Mouse (Mus musculus) lung, adult 18-20 months (tissue): ENCODE results near the gene Chpt1.
"Not testable (repeated sequence)": the region's sequence is repeated elsewhere in the genome, so short reads cannot be mapped to it uniquely, and the experiment has no call there.

ENCODE experiments used
- DNase-seq, 2 experiments: peaks; one replicate each; pipeline ENCODE4 v3.0.0; 2022; ENCODE audit warnings: mixed read lengths in 2 of 2

Chpt1 gene

GRCm38 (mm10) chr10:88503421-88504314, at the start of gene Chpt1:
Gene Chpt1 (minus strand): TSS chr10:88504073.
- peak; percentile 87 to 89 for DNase-seq

- no peak for DNase-seq
Observed at GRCm38 (mm10) chr10:88552738-88553137, 48.9 kb upstream of the Chpt1 start.

- no peak for DNase-seq
Observed at GRCm38 (mm10) chr10:88550225-88550624, 46.4 kb upstream of the Chpt1 start.

GRCm38 (mm10) chr10:88547635-88548034, 43.8 kb upstream of the Chpt1 start:
- no peak for DNase-seq

GRCm38 (mm10) chr10:88530631-88531030, 26.8 kb upstream of the Chpt1 start:
- no peak for DNase-seq

GRCm38 (mm10) chr10:88524016-88524415, 20.1 kb upstream of the Chpt1 start:
- no peak for DNase-seq

GRCm38 (mm10) chr10:88523212-88523611, 19.3 kb upstream of the Chpt1 start:
- no peak for DNase-seq

- DNase-seq: no peak
Observed at GRCm38 (mm10) chr10:88522795-88523194, 18.9 kb upstream of the Chpt1 start.

GRCm38 (mm10) chr10:88515049-88515448, 11.2 kb upstream of the Chpt1 start:
- DNase-seq: not testable (repeated sequence)

- DNase-seq: peak; percentile 62 to 71
Observed at GRCm38 (mm10) chr10:88514495-88514894, 10.6 kb upstream of the Chpt1 start.

- DNase-seq: peak; percentile 20 to 25
Observed at GRCm38 (mm10) chr10:88513574-88514135, 9.8 kb upstream of the Chpt1 start.

- no peak for DNase-seq
Observed at GRCm38 (mm10) chr10:88511355-88511754, 7.5 kb upstream of the Chpt1 start.

- peak; percentile 52 to 72 for DNase-seq
Observed at GRCm38 (mm10) chr10:88510503-88511271, 6.8 kb upstream of the Chpt1 start.

GRCm38 (mm10) chr10:88507691-88508143, 3.8 kb upstream of the Chpt1 start:
- DNase-seq: no peak

GRCm38 (mm10) chr10:88505256-88505655, 1.4 kb upstream of the Chpt1 start:
- DNase-seq: no peak

GRCm38 (mm10) chr10:88504481-88504880, 608 bp upstream of the Chpt1 start:
- peak; percentile 41 to 69 for DNase-seq

- no peak for DNase-seq
Observed at GRCm38 (mm10) chr10:88502919-88503318, 954 bp downstream of the Chpt1 start.

GRCm38 (mm10) chr10:88501886-88502765, 1.7 kb downstream of the Chpt1 start:
- DNase-seq: peak in 1 of 2 experiments; percentile 33

- DNase-seq: peak in 1 of 2 experiments; percentile 45
Observed at GRCm38 (mm10) chr10:88501370-88501769, 2.5 kb downstream of the Chpt1 start.

- DNase-seq: peak; percentile 36 to 63
Observed at GRCm38 (mm10) chr10:88499993-88500392, 3.9 kb downstream of the Chpt1 start.

GRCm38 (mm10) chr10:88496864-88497564, 6.9 kb downstream of the Chpt1 start:
- no peak for DNase-seq
